Comparison of ENCODE assay signal across 19 mouse cellular contexts in the genomic region with DNA sequence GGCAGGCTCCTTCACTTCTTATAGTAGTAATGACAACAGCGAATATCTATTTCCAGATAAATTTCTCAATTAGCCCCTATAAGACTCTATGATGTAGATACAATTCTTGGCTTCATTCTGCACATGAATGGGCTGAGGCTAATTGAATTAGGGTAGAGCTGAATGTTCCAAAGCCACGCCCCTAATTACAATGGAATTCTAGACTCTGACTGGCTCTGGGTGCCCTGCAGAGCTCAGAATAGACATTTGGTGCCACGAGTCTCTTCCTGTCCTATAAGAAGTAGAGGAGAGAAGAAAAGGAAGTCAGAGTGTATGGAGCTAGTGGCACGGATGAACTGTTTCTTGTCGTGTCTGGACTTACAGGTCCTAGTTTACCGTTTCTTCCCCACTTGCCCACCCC.
DNase-seq lines count a peak whose midpoint lies in the region; ATAC-seq and TF ChIP-seq lines count a peak whose summit lies in the region.
"Had no signal": no experiment of that assay in that cellular context is flagged by ENCODE, and none has a peak within 500 bp of the region (broad histone marks: within the 10 kb centered on the region; RNA-seq: fewer than 3 reads in every experiment).

No protein-coding gene starts in this region.

- WGBS in forebrain, embryonic 10.5 days, result 68% methylated on average over 6 of the region's 6 CpGs
- 54% methylated on average over 6 of the region's 6 CpGs for WGBS in forebrain, embryonic 13.5 days

- no peak overlapping the region for H3K4me3 ChIP-seq in forebrain, embryonic 10.5 days
- H3K4me3 ChIP-seq in forebrain, embryonic 13.5 days, result no peak overlapping the region
- H3K4me3 ChIP-seq in left cerebral cortex, adult 2 months, result no peak overlapping the region
- H3K4me3 ChIP-seq: embryonic facial prominence, embryonic 12.5 days; forebrain, embryonic 12.5 days; heart, adult 2 months; heart, embryonic 12.5 days; hindbrain, embryonic 12.5 days; intestine, embryonic 15.5 days had no signal

- intact Hi-C loops in left cerebral cortex, adult 2 months (cut with DNase I), result loop anchor here (10.0 kb wide), 1 partner anchor 715 kb away; the partner anchor contains the start of gene Grin2a

- 0 out of 2 replicates have a peak overlapping the region, but pooled peaks have one; percentile 60 for H3K27ac ChIP-seq in forebrain, embryonic 10.5 days
- no peak overlapping the region for H3K27ac ChIP-seq in forebrain, embryonic 13.5 days
- H3K27ac ChIP-seq in left cerebral cortex, adult 2 months, result peak overlapping the region; percentile 19; the same call in 1 of the 2 replicates
- H3K27ac ChIP-seq: embryonic facial prominence, embryonic 12.5 days; heart, adult 2 months; hindbrain, embryonic 12.5 days; intestine, embryonic 15.5 days had no signal

- no peak for DNase-seq in forebrain, embryonic 10.5 days (ENCODE audit: extremely low spot score, low spot score)
- no peak for DNase-seq in left cerebral cortex, adult 2 months (ENCODE audit: extremely low spot score in 1 of 2, low spot score in 2 of 2)
- no peak for DNase-seq in left cerebral cortex, adult 9 months (ENCODE audit: low spot score in 2 of 2)
- DNase-seq in R1 (ENCODE audit: low read depth, low spot score), result peak; percentile 78
- DNase-seq in heart, adult 9 months (ENCODE audit: low spot score in 2 of 2), result no peak
- DNase-seq in kidney, adult 18-20 months, result no peak
- DNase-seq: adrenal gland, postnatal 14 days; cerebellum, adult 11-12 months; cerebellum, adult 9-10 months; cerebellum, postnatal 25 days; forebrain, postnatal 0 days; gastrocnemius, postnatal 14 days; heart, adult 2 months had no signal

- TF ChIP-seq CTCF in left cerebral cortex, adult 2 months (IDR thresholded peaks at IDR 0.05), result no peak

- no peak overlapping the region for H3K4me2 ChIP-seq in forebrain, embryonic 13.5 days
- H3K4me2 ChIP-seq: embryonic facial prominence, embryonic 12.5 days; forebrain, embryonic 12.5 days; heart, embryonic 12.5 days; hindbrain, embryonic 12.5 days; intestine, embryonic 15.5 days had no signal

- no peak for ATAC-seq in forebrain, embryonic 13.5 days
- ATAC-seq: intestine, embryonic 15.5 days had no signal

- H3K27me3 ChIP-seq in forebrain, embryonic 10.5 days (ENCODE audit: poor library complexity, severe bottlenecking), result no peaks in the 10 kb centered on the region
- H3K27me3 ChIP-seq in forebrain, embryonic 13.5 days, result no peaks in the 10 kb centered on the region
- H3K27me3 ChIP-seq: embryonic facial prominence, embryonic 12.5 days; forebrain, embryonic 12.5 days; heart, embryonic 12.5 days; hindbrain, embryonic 12.5 days; intestine, embryonic 15.5 days had no signal

- no peaks in the 10 kb centered on the region for H3K9me3 ChIP-seq in forebrain, embryonic 10.5 days
- H3K9me3 ChIP-seq in forebrain, embryonic 13.5 days (replicated peaks), result no peaks in the 10 kb centered on the region
- H3K9me3 ChIP-seq: embryonic facial prominence, embryonic 12.5 days; forebrain, embryonic 12.5 days; hindbrain, embryonic 12.5 days; intestine, embryonic 15.5 days had no signal

- no peak overlapping the region for H3K9ac ChIP-seq in forebrain, embryonic 13.5 days
- H3K9ac ChIP-seq: embryonic facial prominence, embryonic 12.5 days; forebrain, embryonic 12.5 days; forebrain, postnatal 0 days; heart, embryonic 12.5 days; hindbrain, embryonic 12.5 days; intestine, embryonic 15.5 days had no signal

- peaks cover 22% of the 10 kb centered on the region for H3K4me1 ChIP-seq in forebrain, embryonic 10.5 days
- H3K4me1 ChIP-seq in forebrain, embryonic 13.5 days, result peaks cover 13% of the 10 kb centered on the region
- H3K4me1 ChIP-seq: embryonic facial prominence, embryonic 12.5 days; heart, embryonic 12.5 days; intestine, embryonic 15.5 days had no signal

- no peaks in the 10 kb centered on the region for H3K36me3 ChIP-seq in forebrain, embryonic 10.5 days (replicated peaks)
- no peaks in the 10 kb centered on the region for H3K36me3 ChIP-seq in forebrain, embryonic 13.5 days (ENCODE audit: poor library complexity, severe bottlenecking)
- H3K36me3 ChIP-seq: embryonic facial prominence, embryonic 12.5 days; forebrain, embryonic 12.5 days; heart, embryonic 12.5 days; hindbrain, embryonic 12.5 days; intestine, embryonic 15.5 days had no signal
